In the genomic region with DNA sequence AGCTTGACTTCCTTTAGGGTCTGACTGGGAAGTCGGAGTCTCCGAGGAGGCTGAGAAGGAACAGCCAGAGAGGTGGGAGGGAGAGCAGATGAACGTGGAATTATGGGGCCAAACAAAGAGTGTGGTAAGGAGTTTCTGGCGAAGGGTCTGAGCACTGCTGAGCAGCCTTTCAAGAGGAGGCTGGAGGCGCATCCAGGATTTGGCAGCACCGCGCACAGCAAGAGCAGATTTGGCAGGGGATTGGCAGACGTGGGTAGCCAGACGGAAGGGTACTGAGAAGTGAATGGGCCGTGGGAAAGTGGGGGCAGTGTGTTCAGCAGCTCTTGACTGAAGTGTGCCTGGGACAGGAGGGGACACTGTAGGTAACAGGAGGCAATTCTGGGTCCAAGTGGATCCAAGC, we compare ENCODE assay signal across 14 mouse cellular contexts. TPM values are rescaled to one million over a fixed set of nuclear protein-coding genes. Genes with fewer than 3 reads are reported as not detected.
DNase-seq lines count a peak whose midpoint lies in the region; ATAC-seq and TF ChIP-seq lines count a peak whose summit lies in the region.
"Had no signal": no experiment of that assay in that cellular context is flagged by ENCODE, and none has a peak within 500 bp of the region (broad histone marks: within the 10 kb centered on the region; RNA-seq: fewer than 3 reads in every experiment).

No protein-coding gene starts in this region.

- peaks cover 9% of the 10 kb centered on the region for H3K27me3 ChIP-seq in hindbrain, embryonic 10.5 days (ENCODE audit: insufficient read depth, poor library complexity, severe bottlenecking)
- no peaks in the 10 kb centered on the region for H3K27me3 ChIP-seq in hindbrain, embryonic 11.5 days (ENCODE audit: control insufficient read depth, insufficient read depth, low read length)
- no peaks in the 10 kb centered on the region for H3K27me3 ChIP-seq in forebrain, postnatal 0 days (ENCODE audit: insufficient read depth, low read length)

- no peak overlapping the region for H3K4me3 ChIP-seq in hindbrain, embryonic 10.5 days
- H3K4me3 ChIP-seq in hindbrain, embryonic 11.5 days (ENCODE audit: low read depth, low read length) = no peak overlapping the region
- no peak overlapping the region for H3K4me3 ChIP-seq in forebrain, postnatal 0 days (ENCODE audit: low read depth, low read length)
- H3K4me3 ChIP-seq: limb, embryonic 13.5 days had no signal

- ATAC-seq in hindbrain, embryonic 11.5 days (ENCODE audit: low FRiP score) = no peak
- peak; percentile 47 for ATAC-seq in forebrain, postnatal 0 days

- no peak overlapping the region for H3K4me2 ChIP-seq in hindbrain, embryonic 11.5 days (replicated peaks; ENCODE audit: low read depth, low read length)
- no peak overlapping the region; the same call in 1 of the 2 replicates for H3K4me2 ChIP-seq in forebrain, postnatal 0 days (ENCODE audit: low read depth)
- H3K4me2 ChIP-seq: limb, embryonic 13.5 days had no signal

- TF ChIP-seq CTCF in forebrain, postnatal 0 days (IDR thresholded peaks at IDR 0.05; ENCODE audit: low read depth) = no peak

- no peaks in the 10 kb centered on the region for H3K36me3 ChIP-seq in hindbrain, embryonic 10.5 days
- no peaks in the 10 kb centered on the region for H3K36me3 ChIP-seq in hindbrain, embryonic 11.5 days (ENCODE audit: control insufficient read depth, insufficient read depth, low read length)
- H3K36me3 ChIP-seq in forebrain, postnatal 0 days (ENCODE audit: insufficient read depth) = no peaks in the 10 kb centered on the region
- H3K36me3 ChIP-seq: limb, embryonic 13.5 days had no signal

- peak overlapping the region; percentile 1; the same call in 1 of the 2 replicates for H3K27ac ChIP-seq in hindbrain, embryonic 10.5 days
- H3K27ac ChIP-seq in hindbrain, embryonic 11.5 days (ENCODE audit: low read depth, low read length) = no peak overlapping the region
- peak overlapping the region; percentile 35; the same call in 1 of the 2 replicates for H3K27ac ChIP-seq in forebrain, postnatal 0 days (ENCODE audit: low read depth, low read length)
- H3K27ac ChIP-seq: limb, embryonic 13.5 days; macrophage had no signal

- no peak overlapping the region for H3K9ac ChIP-seq in hindbrain, embryonic 11.5 days (ENCODE audit: low read depth, low read length)
- no peak overlapping the region for H3K9ac ChIP-seq in forebrain, postnatal 0 days
- H3K9ac ChIP-seq: limb, embryonic 13.5 days had no signal

- 86% methylated on average over 10 of the region's 10 CpGs for WGBS in hindbrain, embryonic 10.5 days
- WGBS in hindbrain, embryonic 11.5 days = 85% methylated on average over 10 of the region's 10 CpGs
- 25% methylated on average over 10 of the region's 10 CpGs for WGBS in forebrain, postnatal 0 days

- H3K9me3 ChIP-seq in hindbrain, embryonic 10.5 days = no peaks in the 10 kb centered on the region
- H3K9me3 ChIP-seq in hindbrain, embryonic 11.5 days (ENCODE audit: control insufficient read depth, low read length) = no peaks in the 10 kb centered on the region
- H3K9me3 ChIP-seq in forebrain, postnatal 0 days (ENCODE audit: low read length) = no peaks in the 10 kb centered on the region
- H3K9me3 ChIP-seq: limb, embryonic 13.5 days had no signal

- peaks cover 45% of the 10 kb centered on the region for H3K4me1 ChIP-seq in hindbrain, embryonic 10.5 days (replicated peaks)
- H3K4me1 ChIP-seq in hindbrain, embryonic 11.5 days (replicated peaks; ENCODE audit: control insufficient read depth, insufficient read depth, low read length) = no peaks in the 10 kb centered on the region; the same call in 1 of the 2 replicates
- H3K4me1 ChIP-seq in forebrain, postnatal 0 days (ENCODE audit: insufficient read depth) = peaks cover 31% of the 10 kb centered on the region

- no peak for DNase-seq in hindbrain, embryonic 10.5 days (ENCODE audit: low spot score)
- DNase-seq in hindbrain, embryonic 11.5 days (ENCODE audit: low spot score) = no peak
- DNase-seq in forebrain, postnatal 0 days = peak; percentile 79
- peak; percentile 56 to 84 for DNase-seq in layer of hippocampus, postnatal 14 days (ENCODE audit: low spot score in 2 of 2)
- peak; percentile 85 to 89 for DNase-seq in right cerebral cortex, postnatal 10 days (ENCODE audit: low spot score in 2 of 2)
- DNase-seq in urinary bladder, postnatal 36 days (ENCODE audit: low spot score in 2 of 2) = no peak
- DNase-seq in adrenal gland, postnatal 4 days (ENCODE audit: low spot score in 2 of 2) = no peak
- DNase-seq in kidney, postnatal 36 days = no peak
- DNase-seq: thymus, adult 2 months had no signal

RNA-seq across cellular contexts. Expression of a gene that starts 18.8 kb away (rescaled TPM):
- not detected in 2 replicates for polyA plus RNA-seq in hindbrain, embryonic 10.5 days (2016; fragmentation: Nextera tagmentation; extraction: Ambion mirVana)
- not detected in 2 replicates for polyA plus RNA-seq in hindbrain, embryonic 11.5 days (2014; fragmentation: Nextera tagmentation; extraction: Ambion mirVana)
- not detected in 2 replicates for total RNA-seq in forebrain, postnatal 0 days (2014; rRNA removed)
- not detected in 2 replicates for polyA plus RNA-seq in forebrain, postnatal 0 days (2015; fragmentation: Nextera tagmentation; extraction: Ambion mirVana)
- total RNA-seq in layer of hippocampus, postnatal 14 days (2021) = not detected
- not detected for total RNA-seq in adrenal gland, postnatal 4 days (2021)
- total RNA-seq: common myeloid progenitor, adult 5-6 weeks; gastrocnemius, adult 18-20 months had no signal
- polyA plus RNA-seq: C2C12; limb, embryonic 13.5 days; macrophage had no signal

RNA-seq across cellular contexts. Expression of a gene that starts 56.9 kb away (rescaled TPM):
- polyA plus RNA-seq in hindbrain, embryonic 10.5 days (2016; fragmentation: Nextera tagmentation; extraction: Ambion mirVana) = 31.4 and 32.4 TPM in 2 replicates
- 21.1 and 21.6 TPM in 2 replicates for polyA plus RNA-seq in hindbrain, embryonic 11.5 days (2014; fragmentation: Nextera tagmentation; extraction: Ambion mirVana)
- total RNA-seq in forebrain, postnatal 0 days (2014; rRNA removed) = 91.8 and 120 TPM in 2 replicates
- 30.3 and 43.4 TPM in 2 replicates for polyA plus RNA-seq in forebrain, postnatal 0 days (2015; fragmentation: Nextera tagmentation; extraction: Ambion mirVana)
- total RNA-seq in layer of hippocampus, postnatal 14 days (2021) = 100 to 1,000 TPM; 134 TPM
- total RNA-seq in adrenal gland, postnatal 4 days (2021) = 10 to 100 TPM; 53.2 to 54.9 TPM
- total RNA-seq: common myeloid progenitor, adult 5-6 weeks had no signal
- polyA plus RNA-seq: macrophage had no signal

RNA-seq across cellular contexts. Expression of a gene that starts 58.6 kb away (rescaled TPM):
- 0.60 and 2.3 TPM in 2 replicates for polyA plus RNA-seq in hindbrain, embryonic 10.5 days (2016; fragmentation: Nextera tagmentation; extraction: Ambion mirVana)
- polyA plus RNA-seq in hindbrain, embryonic 11.5 days (2014; fragmentation: Nextera tagmentation; extraction: Ambion mirVana) = 0.46 and 0.56 TPM in 2 replicates
- 10.3 and 13.0 TPM in 2 replicates for total RNA-seq in forebrain, postnatal 0 days (2014; rRNA removed)
- 11.0 and 11.9 TPM in 2 replicates for polyA plus RNA-seq in forebrain, postnatal 0 days (2015; fragmentation: Nextera tagmentation; extraction: Ambion mirVana)
- total RNA-seq in layer of hippocampus, postnatal 14 days (2021) = 10 to 100 TPM in 1 of 2 experiments, 1 to 10 TPM in 1; 1.5 to 16.2 TPM
- total RNA-seq in adrenal gland, postnatal 4 days (2021) = 10 to 100 TPM; 71.4 to 78.1 TPM
- polyA plus RNA-seq: macrophage had no signal

Comparison
In these comparisons a context has a peak if more than half of its experiments do, and no peak if none do; other contexts are left out.
1. DNase-seq: peak in forebrain, postnatal 0 days (single experiment), layer of hippocampus, postnatal 14 days (2 of 2) and right cerebral cortex, postnatal 10 days (2 of 2); none in hindbrain, embryonic 10.5 days (single experiment), hindbrain, embryonic 11.5 days (single experiment), urinary bladder, postnatal 36 days (0 of 2), adrenal gland, postnatal 4 days (0 of 2) and kidney, postnatal 36 days (0 of 2).